Mouse (Mus musculus) heart, postnatal 0 days (tissue): ENCODE data around the gene Tysnd1.
A peak's percentile ranks its signal among the peaks of the same experiment; 100 is the strongest.

Source experiments
- CTCF ChIP-seq: IDR thresholded peaks from 2 replicates; pipeline ENCODE4 v1.5.1; 2016; ENCODE audit warnings: antibody characterized with exemption, control low read depth, low read depth
- EP300 ChIP-seq: IDR thresholded peaks from 2 replicates; pipeline ENCODE4 v1.6.1; 2016; ENCODE audit warnings: antibody characterized with exemption, low read depth

DNA sequence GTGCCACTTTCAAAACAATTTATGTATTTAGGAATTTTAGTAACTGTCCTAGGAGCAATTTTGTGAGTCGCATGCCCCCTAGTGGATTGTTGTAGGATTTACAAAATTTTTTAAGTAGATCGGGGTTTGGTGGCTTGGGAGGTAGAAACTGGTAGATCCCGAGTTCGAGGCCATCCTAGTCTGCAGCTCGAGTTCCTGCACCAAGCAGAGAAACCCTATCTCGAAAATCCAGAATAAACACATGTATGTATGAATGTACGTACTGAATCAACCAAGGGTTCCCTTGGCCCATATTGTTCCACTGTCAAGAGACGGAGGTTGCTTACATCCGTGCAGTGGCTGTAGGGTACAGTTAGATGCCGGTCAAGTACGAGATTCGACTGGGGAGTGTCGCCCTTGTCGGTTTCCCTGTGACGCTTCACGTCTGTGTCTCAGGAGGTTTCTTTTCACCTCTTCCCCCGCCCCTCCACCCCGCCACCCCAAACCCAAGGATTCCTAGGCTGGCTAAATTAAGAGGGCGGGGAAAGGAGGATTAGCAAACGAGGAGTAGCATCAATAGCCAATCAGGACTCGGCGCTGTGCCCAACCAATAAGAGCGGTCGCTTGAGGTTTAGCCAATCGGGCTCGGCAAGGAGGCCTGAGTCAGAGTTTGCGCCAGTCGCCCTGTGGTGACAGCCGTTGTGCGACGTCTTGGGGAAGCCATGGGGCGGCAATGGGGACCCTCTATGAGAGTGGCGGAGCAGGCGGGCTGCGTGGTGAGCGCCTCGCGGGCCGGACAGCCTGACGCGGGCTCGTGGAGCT is at the start of gene Tysnd1:
- TF ChIP-seq CTCF (peak; percentile 36), EP300 (no peak)
